Mouse (Mus musculus) lung, embryonic 14.5 days (tissue): ENCODE measurements at regions not wholly inside any gene's neighbourhood (a gene's known extent, or its start where the extent isn't known, plus 50 kb on each side); places are given as distances from the start of the nearest gene placed in this dataset.
A peak's percentile ranks its signal among the peaks of the same experiment; 100 is the strongest.

Source experiments
- ATAC-seq: fragments of 200-750 bp; cut with Nextera tagmentation; 2 replicates; pipeline ENCODE4 v1.8.0; 2017; ENCODE audit warnings: mild to moderate bottlenecking, moderate TSS enrichment, moderate library complexity; ENCODE audit not compliant: insufficient read depth
- DNase-seq: peaks from one replicate; pipeline ENCODE4 v3.0.0-alpha.2; 2015
- H3K27ac ChIP-seq: fragments of 300-500 bp; sonication (generic); 2 replicates; pipeline ENCODE4 v1.5.1; 2014; ENCODE audit warnings: low read depth, mild to moderate bottlenecking, moderate library complexity
- H3K27me3 ChIP-seq: fragments of 300-500 bp; sonication (generic); 2 replicates; pipeline ENCODE4 v1.6.1; 2014; ENCODE audit warnings: low read length, control low read depth; ENCODE audit not compliant: insufficient read depth
- H3K36me3 ChIP-seq: fragments of 300-500 bp; sonication (generic); 2 replicates; pipeline ENCODE4 v1.6.1; 2014; ENCODE audit warnings: control low read depth; ENCODE audit not compliant: insufficient read depth
- H3K4me1 ChIP-seq: fragments of 300-500 bp; sonication (generic); 2 replicates; pipeline ENCODE4 v1.6.1; 2014; ENCODE audit warnings: antibody characterized with exemption, control low read depth; ENCODE audit not compliant: insufficient read depth
- H3K4me2 ChIP-seq: fragments of 300-500 bp; sonication (generic); 2 replicates; pipeline ENCODE4 v1.6.1; 2014; ENCODE audit warnings: mild to moderate bottlenecking
- H3K4me3 ChIP-seq: fragments of 300-500 bp; sonication (generic); 2 replicates; pipeline ENCODE4 v1.5.1; 2014; ENCODE audit warnings: low read depth, low read length
- H3K9ac ChIP-seq: fragments of 300-500 bp; sonication (generic); 2 replicates; pipeline ENCODE4 v1.6.1; 2014
- H3K9me3 ChIP-seq: fragments of 300-500 bp; sonication (generic); 2 replicates; pipeline ENCODE4 v1.6.1; 2016; ENCODE audit warnings: low read depth, low read length, control low read depth
- CTCF ChIP-seq: IDR thresholded peaks from 2 replicates; pipeline ENCODE4 v1.5.1; 2016; ENCODE audit warnings: antibody characterized with exemption, low read depth
- WGBS: fragments of 180-500 bp; shearing (Covaris S2); extraction: QIAGEN DNeasy Blood & Tissue Kit; methylation state at CpG from one replicate; pipeline ENCODE4 v1.1.7; 2014; 5-methylcytosine and 5-hydroxymethylcytosine counted together
- microRNA-seq: library from miRNA; unstranded; fragments of <30 nt; microRNA quantifications from one replicate; pipeline ENCODE4, GENCODE M21; 2016; ENCODE audit warnings: borderline number of aligned reads

GRCm38 (mm10) chr9:122673777-122674176 lies 73.4 kb upstream of the Topaz1 start:
- 68% methylated on average over 3 of the region's 3 CpGs for WGBS
- Histone ChIP-seq H3K4me2 (no peak overlapping the region), H3K36me3 (no peaks in the 10 kb centered on the region), H3K9me3 (no peaks in the 10 kb centered on the region), H3K27ac (no peak overlapping the region), H3K27me3 (no peaks in the 10 kb centered on the region), H3K4me1 (no peaks in the 10 kb centered on the region), H3K4me3 (no peak overlapping the region), H3K9ac (no peak overlapping the region)
- no peak for TF ChIP-seq CTCF
- ATAC-seq (no peak), DNase-seq (no peak)

GRCm38 (mm10) chr9:122678001-122678696 lies 69.0 kb upstream of the Topaz1 start:
- Histone ChIP-seq H3K9ac (no peak overlapping the region), H3K27me3 (no peaks in the 10 kb centered on the region), H3K27ac (no peak overlapping the region), H3K36me3 (no peaks in the 10 kb centered on the region), H3K4me1 (no peaks in the 10 kb centered on the region), H3K9me3 (no peaks in the 10 kb centered on the region), H3K4me3 (no peak overlapping the region), H3K4me2 (no peak overlapping the region)
- no peak for TF ChIP-seq CTCF
- ATAC-seq: no peak
- 66% methylated on average over 14 of the region's 14 CpGs for WGBS
- no peak for DNase-seq

DNA sequence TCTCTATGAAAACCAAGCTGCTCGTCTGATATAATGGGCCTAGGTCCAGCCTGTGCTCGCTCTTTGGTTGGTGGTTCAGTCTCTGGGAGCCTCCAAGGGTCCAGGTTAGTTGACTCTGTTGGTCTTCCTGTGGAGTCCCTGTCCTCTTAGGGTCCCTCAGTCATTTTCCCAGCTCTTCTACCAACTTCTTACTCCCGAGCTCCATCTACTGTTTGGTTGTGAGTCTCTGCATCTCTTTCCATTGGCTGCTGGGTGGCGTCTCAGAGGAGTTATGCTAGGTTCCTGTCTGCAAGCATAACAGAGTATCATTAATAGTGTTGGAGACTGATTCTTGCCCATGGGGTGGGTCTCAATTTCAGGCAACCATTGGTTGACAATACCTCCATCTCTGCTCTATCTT lies 60.0 kb upstream of the Topaz1 start:
- H3K27ac ChIP-seq: no peak overlapping the region
- no peak overlapping the region for H3K9ac ChIP-seq
- H3K36me3 ChIP-seq: no peaks in the 10 kb centered on the region
- no peak overlapping the region for H3K4me2 ChIP-seq
- 25% methylated on average over 4 of the region's 4 CpGs for WGBS
- no peak overlapping the region for H3K4me3 ChIP-seq
- no peaks in the 10 kb centered on the region for H3K27me3 ChIP-seq
- peak; percentile 57 for TF ChIP-seq CTCF
- no peaks in the 10 kb centered on the region for H3K4me1 ChIP-seq
- DNase-seq (peak; percentile 71), ATAC-seq (no peak)
- no peaks in the 10 kb centered on the region for H3K9me3 ChIP-seq

GRCm38 (mm10) chr9:122691879-122692278 lies 55.3 kb upstream of the Topaz1 start:
- H3K4me3 ChIP-seq: no peak overlapping the region
- H3K27me3 ChIP-seq: no peaks in the 10 kb centered on the region
- H3K36me3 ChIP-seq: no peaks in the 10 kb centered on the region
- ATAC-seq (no peak), DNase-seq (peak; percentile 30)
- 66% methylated on average over 6 of the region's 6 CpGs for WGBS
- H3K9ac ChIP-seq: no peak overlapping the region
- no peaks in the 10 kb centered on the region for H3K9me3 ChIP-seq
- H3K4me1 ChIP-seq: no peaks in the 10 kb centered on the region
- no peak overlapping the region for H3K27ac ChIP-seq
- no peak overlapping the region for H3K4me2 ChIP-seq
- TF ChIP-seq CTCF: peak; percentile 52

DNA sequence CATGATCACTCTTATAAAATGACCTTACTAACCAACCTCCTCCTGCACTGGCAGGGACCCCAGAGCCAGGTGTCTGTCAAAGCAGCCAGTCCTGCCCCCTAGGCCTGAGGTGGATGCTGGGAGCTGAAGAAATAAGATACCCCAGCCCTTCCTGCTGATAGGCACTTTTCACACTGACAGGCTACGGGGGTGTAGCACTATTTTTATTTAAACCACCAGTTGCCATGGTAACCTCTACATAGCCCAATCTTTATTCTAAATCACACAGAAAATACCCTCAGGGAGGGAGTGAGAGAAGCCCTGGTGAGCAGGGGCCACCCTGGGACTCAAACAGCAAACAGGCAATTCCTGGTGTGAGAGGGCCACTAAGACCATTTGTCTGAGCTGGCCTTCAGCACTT lies 51.4 kb upstream of the Topaz1 start:
- no peak for DNase-seq
- Histone ChIP-seq H3K4me1 (no peaks in the 10 kb centered on the region), H3K4me3 (no peak overlapping the region), H3K4me2 (no peak overlapping the region), H3K36me3 (no peaks in the 10 kb centered on the region), H3K9me3 (no peaks in the 10 kb centered on the region), H3K9ac (no peak overlapping the region), H3K27ac (no peak overlapping the region), H3K27me3 (no peaks in the 10 kb centered on the region)
- WGBS: 0% methylated on average over 1 of the region's 1 CpGs
- no peak for TF ChIP-seq CTCF
- no peak for ATAC-seq

Small RNAs in the stretch of these regions (microRNA-seq; reads per million reads assigned to microRNA genes)
- 50.4 reads per million, percentile 41 among the genes with 10 or more reads in this experiment for gene Mir138-1
